Mouse (Mus musculus): Measurements from ENCODE around the gene Krtap4-1. TPM values are rescaled to one million over a fixed set of nuclear protein-coding genes. Genes with fewer than 3 reads are reported as not detected.

Gene Krtap4-1
- polyA plus RNA-seq (2012; rRNA removed) = not detected in 2 replicates

DNA sequence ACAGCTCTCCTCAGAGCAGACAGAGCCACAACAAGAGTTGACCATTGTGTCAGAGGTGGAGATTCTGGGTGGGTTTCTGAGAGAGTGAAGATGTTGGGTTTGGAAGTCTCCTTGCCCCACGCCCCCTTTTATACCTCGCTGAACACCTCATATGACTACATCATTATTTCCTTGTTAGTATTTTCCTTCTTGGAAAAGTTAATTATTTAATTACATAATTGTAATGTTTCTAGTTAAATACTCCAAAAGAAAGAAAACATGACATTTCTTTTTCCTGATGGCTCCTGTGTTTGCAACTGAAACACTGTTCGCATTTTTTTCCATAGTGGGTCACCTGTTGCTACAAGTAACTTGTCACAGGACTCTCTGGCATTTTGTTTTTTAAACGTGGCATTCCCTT, at the start of gene Krtap4-1:
TSS of gene Krtap4-1 (minus strand) at position 101 of the 400 bp plus-strand sequence.

DNA sequence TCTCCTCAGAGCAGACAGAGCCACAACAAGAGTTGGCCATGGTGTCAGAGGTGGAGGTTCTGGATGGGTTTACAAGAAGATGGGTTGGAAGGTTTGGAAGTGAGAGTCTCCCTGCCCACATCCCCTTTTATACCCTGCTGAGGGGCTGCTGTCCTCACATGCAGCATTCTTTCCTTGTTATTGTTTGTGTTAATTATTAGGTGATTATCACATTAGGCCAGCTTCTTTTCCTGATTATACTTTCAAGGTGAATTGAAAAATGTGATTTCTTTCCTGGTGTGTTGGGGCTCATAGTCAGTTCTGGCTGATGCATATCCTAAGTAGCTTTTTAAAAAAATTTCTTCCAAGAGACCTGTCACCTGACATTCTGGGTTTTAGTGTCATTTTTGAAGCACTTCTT, 37.8 kb upstream of the Krtap4-1 start, which contains the start of gene Krtap4-6:
TSS of gene Krtap4-6 (minus strand) at position 101 of the 400 bp plus-strand sequence.

DNA sequence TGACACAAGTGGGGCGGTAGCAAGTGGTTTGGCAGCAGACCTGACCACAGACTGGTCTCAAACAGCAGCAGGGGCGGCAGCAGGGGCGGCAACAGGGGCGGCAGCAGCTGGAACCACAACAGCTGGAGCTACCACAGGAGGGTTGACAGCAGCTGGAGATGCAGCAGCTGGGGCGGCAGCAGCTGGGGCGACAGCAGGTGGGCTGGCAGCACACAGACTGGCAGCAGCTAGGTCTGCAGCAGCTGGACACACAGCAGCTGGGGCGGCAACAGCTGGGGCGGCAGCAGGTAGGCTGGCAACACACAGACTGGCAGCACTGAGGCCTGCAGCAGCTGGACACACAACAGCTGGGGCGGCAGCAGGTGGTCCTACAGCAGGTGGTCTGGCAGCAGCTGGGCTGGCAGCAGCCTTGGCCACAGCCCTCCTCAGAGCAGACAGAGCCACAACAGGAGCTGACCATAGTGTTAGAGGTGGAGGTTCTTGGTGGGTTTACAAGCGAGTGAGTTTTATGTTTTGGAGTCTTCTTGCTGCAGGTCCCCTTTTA, 30.5 kb upstream of the Krtap4-1 start, which contains the start of gene Gm11563:
TSS of gene Gm11563 (minus strand) at position 494 of the 544 bp plus-strand sequence.

DNA sequence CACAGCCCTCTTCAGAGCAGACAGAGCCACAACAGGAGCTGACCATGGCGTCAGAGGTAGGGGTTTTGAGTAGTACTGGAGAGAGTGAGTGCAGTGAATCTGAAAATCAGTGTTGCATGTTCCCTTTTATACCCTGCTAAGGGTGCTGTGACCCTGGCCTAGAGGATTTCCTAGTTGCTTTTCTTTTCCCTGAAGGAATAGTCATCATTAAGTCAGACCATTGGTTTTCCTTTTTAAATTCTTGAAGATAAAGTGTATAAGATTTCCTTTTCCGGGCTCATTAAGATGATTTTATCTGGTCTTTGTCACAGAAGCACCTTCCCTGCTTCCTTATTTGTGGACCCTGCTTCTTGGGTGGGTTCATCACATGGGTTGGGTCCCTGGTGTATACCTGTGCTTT, 22.1 kb upstream of the Krtap4-1 start, which contains the start of gene Gm11555:
TSS of gene Gm11555 (minus strand) at position 101 of the 400 bp plus-strand sequence.

DNA sequence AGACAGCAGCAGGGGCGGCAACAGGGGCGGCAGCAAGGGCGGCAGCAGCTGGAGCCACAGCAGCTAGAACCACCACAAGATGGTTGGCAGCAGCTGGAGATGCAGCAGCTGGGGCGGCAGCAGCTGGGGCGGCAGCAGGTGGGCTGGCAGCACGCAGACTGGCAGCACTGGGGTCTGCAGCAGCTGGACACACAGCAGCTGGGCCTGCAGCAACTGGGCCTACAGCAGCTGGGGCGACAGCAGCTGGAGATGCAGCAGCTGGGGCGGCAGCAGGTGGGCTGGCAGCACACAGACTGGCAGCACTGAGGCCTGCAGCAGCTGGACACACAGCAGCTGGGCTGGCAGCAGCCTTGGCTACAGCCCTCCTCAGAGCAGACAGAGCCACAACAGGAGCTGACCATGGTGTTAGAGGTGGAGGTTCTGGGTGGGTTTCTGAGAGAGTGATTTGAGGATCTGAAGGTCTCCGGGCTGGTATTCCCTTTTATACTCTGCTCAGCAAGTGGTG, 15.6 kb upstream of the Krtap4-1 start, which contains the start of gene Krtap4-7:
TSS of gene Krtap4-7 (minus strand) at position 455 of the 505 bp plus-strand sequence.

DNA sequence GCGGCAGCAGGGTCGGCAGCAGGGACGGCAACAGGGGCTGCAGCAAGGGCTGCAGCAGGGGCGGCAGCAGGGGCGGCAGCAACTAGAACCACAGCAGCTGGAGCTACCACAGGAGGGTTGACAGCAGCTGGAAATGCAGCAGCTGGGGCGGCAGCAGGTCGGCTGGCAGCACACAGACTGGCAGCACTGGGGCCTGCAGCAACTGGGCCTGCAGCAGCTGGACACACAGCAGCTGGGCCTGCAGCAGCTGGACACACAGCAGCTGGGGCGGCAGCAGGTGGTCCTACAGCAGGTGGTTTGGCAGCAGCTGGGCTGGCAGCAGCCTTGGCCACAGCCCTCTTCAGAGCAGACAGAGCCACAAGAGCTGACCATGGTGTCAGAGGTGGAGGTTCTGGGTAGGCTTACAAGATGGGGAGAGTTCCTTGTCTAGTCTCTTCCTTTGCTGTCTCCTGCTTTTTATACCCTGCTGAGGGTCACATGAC, 6.7 kb upstream of the Krtap4-1 start, which contains the start of gene Krtap4-2:
TSS of gene Krtap4-2 (minus strand) at position 432 of the 482 bp plus-strand sequence.

DNA sequence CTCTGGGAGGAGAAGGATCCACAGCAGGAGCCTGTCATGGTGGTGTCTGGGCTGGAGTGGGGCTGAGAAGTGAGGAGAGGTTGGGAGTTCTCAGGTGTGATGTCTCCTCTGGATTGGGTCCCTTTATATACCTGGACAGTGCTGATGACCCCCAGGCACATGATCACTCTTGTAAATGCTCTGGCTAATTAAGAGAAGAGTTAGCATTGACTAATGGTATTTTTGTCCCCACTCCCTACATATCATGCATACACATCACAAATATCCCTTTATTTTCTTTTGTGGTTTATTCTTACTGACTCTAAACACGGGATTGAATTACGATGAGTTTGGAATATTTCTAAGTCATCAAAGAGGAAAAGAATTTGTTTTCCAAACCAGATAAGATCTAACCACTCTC, 7.7 kb downstream of the Krtap4-1 start, which contains the start of gene Gm11562:
TSS of gene Gm11562 (minus strand) at position 101 of the 400 bp plus-strand sequence.

DNA sequence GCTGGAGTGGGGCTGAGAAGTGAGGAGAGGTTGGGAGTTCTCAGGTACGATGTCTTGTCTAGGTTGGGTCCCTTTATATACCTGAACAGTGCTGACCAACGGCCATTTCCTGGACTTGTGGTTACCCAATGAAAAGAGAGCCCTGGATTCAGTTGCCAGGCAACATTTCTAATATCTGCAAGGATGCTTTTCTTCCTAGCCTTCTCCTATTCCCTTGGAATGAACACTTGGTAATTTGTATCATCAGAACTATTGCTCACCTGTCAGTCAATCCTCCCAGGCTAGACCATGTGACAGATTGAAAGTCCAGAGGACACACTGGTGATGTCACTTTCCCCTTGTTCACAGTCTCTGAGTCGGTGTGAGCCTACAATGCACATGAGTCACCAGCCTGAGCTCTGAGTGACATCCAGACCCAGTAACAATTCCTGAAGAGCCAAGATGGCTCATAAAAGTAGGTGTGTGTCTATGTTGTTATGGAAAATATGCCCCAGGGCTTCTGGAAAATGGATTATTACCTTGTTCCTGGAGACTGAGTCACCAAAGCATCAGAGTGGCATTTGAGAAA, 13.2 kb downstream of the Krtap4-1 start, which contains the start of gene Krtap2-4:
TSS of gene Krtap2-4 (minus strand) at position 51 of the 568 bp plus-strand sequence.

DNA sequence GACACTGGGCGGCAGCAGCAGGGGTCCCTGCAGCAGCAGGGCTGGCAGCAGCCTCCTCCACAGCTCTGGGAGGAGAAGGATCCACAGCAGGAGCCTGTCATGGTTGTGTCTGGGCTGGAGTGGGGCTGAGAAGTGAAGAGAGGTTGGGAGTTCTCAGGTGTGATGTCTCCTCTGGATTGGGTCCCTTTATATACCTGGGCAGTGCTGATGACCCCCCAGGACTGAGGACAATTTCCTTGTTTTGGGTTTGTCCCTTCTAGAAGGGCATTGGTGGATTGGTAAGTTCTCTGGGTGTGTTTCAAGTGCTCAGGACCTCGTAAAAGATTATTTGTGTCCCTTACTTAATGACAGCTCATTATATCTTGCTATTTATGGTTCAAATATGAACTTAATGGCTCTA, 17.9 kb downstream of the Krtap4-1 start, which contains the start of gene Gm11937:
TSS of gene Gm11937 (minus strand) at position 101 of the 400 bp plus-strand sequence.

DNA sequence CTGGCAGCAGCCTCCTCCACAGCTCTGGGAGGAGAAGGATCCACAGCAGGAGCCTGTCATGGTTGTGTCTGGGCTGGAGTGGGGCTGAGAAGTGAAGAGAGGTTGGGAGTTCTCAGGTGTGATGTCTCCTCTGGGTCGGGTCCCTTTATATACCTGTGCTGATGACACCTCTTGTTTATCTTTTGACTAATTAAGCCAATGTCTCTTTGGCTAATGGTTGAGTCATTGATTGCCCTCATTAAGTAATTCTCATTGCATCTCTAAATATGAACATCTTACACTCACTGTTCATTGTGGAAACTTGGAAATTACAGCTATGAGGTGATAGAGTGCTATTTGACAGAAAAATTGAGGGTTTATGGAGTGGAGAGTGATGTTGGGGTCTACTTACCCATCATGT, 24.8 kb downstream of the Krtap4-1 start, which contains the start of gene Gm11938:
TSS of gene Gm11938 (minus strand) at position 101 of the 400 bp plus-strand sequence.

DNA sequence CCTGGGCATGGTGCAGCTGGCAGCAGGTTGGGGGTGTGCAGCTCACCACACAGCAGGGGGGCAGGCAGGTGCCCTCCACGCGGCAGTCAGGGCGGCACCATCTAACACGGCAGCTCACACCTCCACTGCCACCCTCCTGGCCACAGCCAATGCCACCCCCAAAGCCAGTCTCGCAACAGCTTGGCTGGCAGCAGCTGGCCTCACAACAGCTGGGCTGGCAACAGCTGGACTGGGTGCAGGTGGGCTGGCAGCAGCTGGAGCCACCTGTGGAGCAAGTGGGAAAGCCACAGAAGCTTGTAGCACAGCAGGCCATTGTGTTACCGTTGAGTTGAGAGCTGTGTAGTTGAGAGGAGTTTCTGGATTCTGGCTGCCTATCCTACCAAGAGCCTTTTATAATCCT, 30.3 kb downstream of the Krtap4-1 start, which contains the start of gene Krtap9-3:
TSS of gene Krtap9-3 (minus strand) at position 364 of the 400 bp plus-strand sequence.

DNA sequence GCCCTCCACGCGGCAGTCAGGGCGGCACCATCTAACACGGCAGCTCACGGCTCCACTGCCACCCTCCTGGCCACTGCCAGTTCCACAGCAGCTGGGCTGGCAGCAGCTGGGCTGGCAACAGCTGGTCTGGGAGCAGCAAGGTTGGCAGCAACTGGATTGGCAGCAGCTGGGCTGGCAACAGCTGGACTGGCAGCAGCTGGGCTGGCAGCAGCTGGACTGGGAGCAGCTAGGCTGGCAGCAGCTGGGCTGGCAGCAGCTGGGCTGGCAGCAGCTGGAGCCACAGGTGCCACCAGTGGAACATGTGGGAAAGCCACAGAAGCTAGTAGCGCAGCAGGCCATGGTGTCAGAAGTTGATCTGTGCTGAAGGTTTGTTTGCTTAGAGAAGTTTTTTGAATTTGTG, 37.1 kb downstream of the Krtap4-1 start, which contains the start of gene Krtap1-3:
TSS of gene Krtap1-3 (minus strand) at position 359 of the 400 bp plus-strand sequence.

DNA sequence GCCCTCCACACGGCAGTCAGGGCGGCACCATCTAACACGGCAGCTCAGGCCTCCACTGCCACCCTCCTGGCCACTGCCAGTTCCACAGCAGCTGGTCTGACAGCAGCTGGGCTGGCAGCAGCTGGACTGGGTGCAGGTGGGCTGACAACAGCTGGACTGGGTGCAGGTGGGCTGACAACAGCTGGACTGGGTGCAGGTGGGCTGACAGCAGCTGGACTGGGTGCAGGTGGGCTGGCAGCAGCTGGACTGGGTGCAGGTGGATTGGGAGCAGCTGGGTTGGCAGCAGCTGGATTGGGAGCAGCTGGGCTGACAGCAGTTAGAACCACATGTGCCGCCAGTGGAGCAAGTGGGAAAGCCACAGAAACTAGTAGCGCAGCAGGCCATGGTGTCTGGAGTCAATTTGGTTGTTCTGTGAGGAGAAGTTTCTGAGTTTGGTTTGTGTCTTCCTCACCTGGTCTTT, 44.8 kb downstream of the Krtap4-1 start, which contains the start of gene Krtap1-4:
TSS of gene Krtap1-4 (minus strand) at position 410 of the 460 bp plus-strand sequence.

DNA sequence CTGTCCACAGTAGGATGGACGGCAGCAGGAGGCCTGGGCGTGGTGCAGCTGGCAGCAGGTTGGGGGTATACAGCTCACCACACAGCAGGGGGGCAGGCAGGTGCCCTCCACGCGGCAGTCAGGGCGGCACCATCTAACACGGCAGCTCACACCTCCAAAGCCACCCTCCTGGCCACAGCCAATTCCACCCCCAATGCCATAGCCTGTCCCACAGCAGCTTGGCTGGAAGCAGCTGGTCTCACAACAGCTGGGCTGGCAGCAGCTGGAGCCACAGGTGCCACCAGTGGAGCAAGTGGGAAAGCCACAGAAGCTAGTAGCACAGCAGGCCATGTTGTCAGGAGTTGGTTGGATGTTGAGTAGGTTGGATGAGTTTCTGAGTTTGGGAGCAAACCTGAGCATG, 47.4 kb downstream of the Krtap4-1 start, which contains the start of gene Krtap1-5:
TSS of gene Krtap1-5 (minus strand) at position 381 of the 400 bp plus-strand sequence.

Other genes with a start within 250 kb of the Krtap4-1 start
- gene Krt10, start 238.9 kb downstream of the Krtap4-1 start, polyA plus RNA-seq (2012; rRNA removed) = 15.8 and 24.0 TPM in 2 replicates
- gene Krt12, start 206.0 kb downstream of the Krtap4-1 start, polyA plus RNA-seq (2012; rRNA removed) = 0.07 and 0.14 TPM in 2 replicates
- gene Krt20, start 190.1 kb downstream of the Krtap4-1 start, polyA plus RNA-seq (2012; rRNA removed) = 0.08 and 0.09 TPM in 2 replicates
- 0.02 and 0.49 TPM in 2 replicates for gene Krt23, start 135.1 kb downstream of the Krtap4-1 start, polyA plus RNA-seq (2012; rRNA removed)
- gene Krt39, start 106.9 kb downstream of the Krtap4-1 start, polyA plus RNA-seq (2012; rRNA removed) = not detected in 2 replicates
- gene Krt40, start 85.1 kb downstream of the Krtap4-1 start, polyA plus RNA-seq (2012; rRNA removed) = not detected in 2 replicates
- not detected in 2 replicates for gene Krtap3-3, start 77.4 kb downstream of the Krtap4-1 start, polyA plus RNA-seq (2012; rRNA removed)
- gene Krtap3-2, start 71.4 kb downstream of the Krtap4-1 start, polyA plus RNA-seq (2012; rRNA removed) = not detected in 2 replicates
- gene Gm11939, start 68.8 kb downstream of the Krtap4-1 start, polyA plus RNA-seq (2012; rRNA removed) = not detected in 2 replicates
- not detected in 2 replicates for gene Krtap3-1, start 61.6 kb downstream of the Krtap4-1 start, polyA plus RNA-seq (2012; rRNA removed)
- not detected in 2 replicates for gene Krtap1-5, start 47.2 kb downstream of the Krtap4-1 start, polyA plus RNA-seq (2012; rRNA removed)
- gene Krtap1-4, start 44.6 kb downstream of the Krtap4-1 start, polyA plus RNA-seq (2012; rRNA removed) = not detected in 2 replicates
- gene Krtap1-3, start 36.9 kb downstream of the Krtap4-1 start, polyA plus RNA-seq (2012; rRNA removed) = not detected in 2 replicates
- gene Krtap9-3, start 30.1 kb downstream of the Krtap4-1 start, polyA plus RNA-seq (2012; rRNA removed) = not detected in 2 replicates
- gene Gm11938, start 24.9 kb downstream of the Krtap4-1 start, polyA plus RNA-seq (2012; rRNA removed) = not detected in 2 replicates
- not detected in 2 replicates for gene Gm11937, start 18.0 kb downstream of the Krtap4-1 start, polyA plus RNA-seq (2012; rRNA removed)
- not detected in 2 replicates for gene Krtap2-4, start 13.4 kb downstream of the Krtap4-1 start, polyA plus RNA-seq (2012; rRNA removed)
- gene Gm11562, start 7.8 kb downstream of the Krtap4-1 start, polyA plus RNA-seq (2012; rRNA removed) = not detected in 2 replicates
- gene Krtap4-2, start 6.8 kb upstream of the Krtap4-1 start, polyA plus RNA-seq (2012; rRNA removed) = not detected in 2 replicates
- gene Krtap4-7, start 15.9 kb upstream of the Krtap4-1 start, polyA plus RNA-seq (2012; rRNA removed) = not detected in 2 replicates
- gene Gm11555, start 22.0 kb upstream of the Krtap4-1 start, polyA plus RNA-seq (2012; rRNA removed) = not detected in 2 replicates
- not detected in 2 replicates for gene Gm11563, start 30.7 kb upstream of the Krtap4-1 start, polyA plus RNA-seq (2012; rRNA removed)
- gene Krtap4-6, start 37.7 kb upstream of the Krtap4-1 start, polyA plus RNA-seq (2012; rRNA removed) = not detected in 2 replicates
- gene Gm14190, start 62.5 kb upstream of the Krtap4-1 start, polyA plus RNA-seq (2012; rRNA removed) = not detected in 2 replicates
- gene Gm14180, start 106.1 kb upstream of the Krtap4-1 start, polyA plus RNA-seq (2012; rRNA removed) = not detected in 2 replicates
- gene Gm11595, start 144.7 kb upstream of the Krtap4-1 start, polyA plus RNA-seq (2012; rRNA removed) = not detected in 2 replicates
- gene Krtap4-8, start 152.5 kb upstream of the Krtap4-1 start, polyA plus RNA-seq (2012; rRNA removed) = not detected in 2 replicates
- gene Krtap4-9, start 157.0 kb upstream of the Krtap4-1 start, polyA plus RNA-seq (2012; rRNA removed) = not detected in 2 replicates
- gene Gm11596, start 165.2 kb upstream of the Krtap4-1 start, polyA plus RNA-seq (2012; rRNA removed) = not detected in 2 replicates
- gene Gm11569, start 170.7 kb upstream of the Krtap4-1 start, polyA plus RNA-seq (2012; rRNA removed) = not detected in 2 replicates
- not detected in 2 replicates for gene Gm11554, start 176.2 kb upstream of the Krtap4-1 start, polyA plus RNA-seq (2012; rRNA removed)
- not detected in 2 replicates for gene Krtap4-13, start 181.7 kb upstream of the Krtap4-1 start, polyA plus RNA-seq (2012; rRNA removed)
- gene Gm11564, start 187.4 kb upstream of the Krtap4-1 start, polyA plus RNA-seq (2012; rRNA removed) = not detected in 2 replicates
- not detected in 2 replicates for gene 2300003K06Rik, start 209.8 kb upstream of the Krtap4-1 start, polyA plus RNA-seq (2012; rRNA removed)
- gene Krtap4-16, start 223.4 kb upstream of the Krtap4-1 start, polyA plus RNA-seq (2012; rRNA removed) = not detected in 2 replicates
- not detected in 2 replicates for gene Gm11568, start 229.7 kb upstream of the Krtap4-1 start, polyA plus RNA-seq (2012; rRNA removed)
- not detected in 2 replicates for gene Gm11559, start 236.2 kb upstream of the Krtap4-1 start, polyA plus RNA-seq (2012; rRNA removed)
- gene Krtap9-1, start 245.2 kb upstream of the Krtap4-1 start, polyA plus RNA-seq (2012; rRNA removed) = not detected in 2 replicates

Measured in central nervous system, embryonic 14 days (tissue).